Mouse (Mus musculus): Measurements from ENCODE around the gene Errfi1.

Gene Errfi1

GRCm38 (mm10) chr4:150846316-150846715 is 7.4 kb upstream of the Errfi1 start:
- in situ Hi-C loops (cut with MboI, MseI) = no loop called here

- in situ Hi-C loops (cut with MboI, MseI) = no loop called here
These were observed 3.8 kb upstream of the Errfi1 start for GRCm38 (mm10) chr4:150849964-150850363.

- in situ Hi-C loops (cut with MboI, MseI) = no loop called here
These were observed 2.8 kb upstream of the Errfi1 start for GRCm38 (mm10) chr4:150850893-150851292.

GRCm38 (mm10) chr4:150852045-150852444 is 1.7 kb upstream of the Errfi1 start:
- in situ Hi-C loops (cut with MboI, MseI) = no loop called here

- in situ Hi-C loops (cut with MboI, MseI) = no loop called here
These were observed 1.2 kb upstream of the Errfi1 start for GRCm38 (mm10) chr4:150852479-150852878.

GRCm38 (mm10) chr4:150854839-150855246 is 1.1 kb downstream of the Errfi1 start:
- in situ Hi-C loops (cut with MboI, MseI) = no loop called here

GRCm38 (mm10) chr4:150855346-150855745 is 1.6 kb downstream of the Errfi1 start:
- in situ Hi-C loops (cut with MboI, MseI) = no loop called here

GRCm38 (mm10) chr4:150860526-150860925 is 6.8 kb downstream of the Errfi1 start:
- in situ Hi-C loops (cut with MboI, MseI) = no loop called here

GRCm38 (mm10) chr4:150861161-150861560 is 7.4 kb downstream of the Errfi1 start:
- in situ Hi-C loops (cut with MboI, MseI) = no loop called here

GRCm38 (mm10) chr4:150862626-150863375 is 9.1 kb downstream of the Errfi1 start:
- in situ Hi-C loops (cut with MboI, MseI) = no loop called here

- in situ Hi-C loops (cut with MboI, MseI) = no loop called here
These were observed 11.7 kb downstream of the Errfi1 start for GRCm38 (mm10) chr4:150865371-150865770.

GRCm38 (mm10) chr4:150866069-150866468 is 12.3 kb downstream of the Errfi1 start:
- in situ Hi-C loops (cut with MboI, MseI) = no loop called here

- in situ Hi-C loops (cut with MboI, MseI) = no loop called here
These were observed 12.8 kb downstream of the Errfi1 start for GRCm38 (mm10) chr4:150866494-150866893.

GRCm38 (mm10) chr4:150868161-150868560 is 14.4 kb downstream of the Errfi1 start:
- in situ Hi-C loops (cut with MboI, MseI) = no loop called here

GRCm38 (mm10) chr4:150868859-150869258 is 15.1 kb downstream of the Errfi1 start:
- in situ Hi-C loops (cut with MboI, MseI) = no loop called here

GRCm38 (mm10) chr4:150869276-150870197 is 15.8 kb downstream of the Errfi1 start:
- in situ Hi-C loops (cut with MboI, MseI) = loop anchor here (10.0 kb wide), 1 partner anchor 545 kb away; no protein-coding TSS in a partner anchor

GRCm38 (mm10) chr4:150870963-150871391 is 17.3 kb downstream of the Errfi1 start:
- in situ Hi-C loops (cut with MboI, MseI) = loop anchor here (10.0 kb wide), 1 partner anchor 546 kb away; no protein-coding TSS in a partner anchor

GRCm38 (mm10) chr4:150871392-150872138 is 17.8 kb downstream of the Errfi1 start:
- in situ Hi-C loops (cut with MboI, MseI) = loop anchor here (10.0 kb wide), 1 partner anchor 547 kb away; no protein-coding TSS in a partner anchor

- in situ Hi-C loops (cut with MboI, MseI) = loop anchor here (10.0 kb wide), 1 partner anchor 547 kb away; no protein-coding TSS in a partner anchor
These were observed 18.5 kb downstream of the Errfi1 start for GRCm38 (mm10) chr4:150872139-150872651.

- in situ Hi-C loops (cut with MboI, MseI) = loop anchor here (10.0 kb wide), 1 partner anchor 548 kb away; no protein-coding TSS in a partner anchor
These were observed 19.0 kb downstream of the Errfi1 start for GRCm38 (mm10) chr4:150872681-150873080.

- in situ Hi-C loops (cut with MboI, MseI) = loop anchor here (10.0 kb wide), 1 partner anchor 550 kb away; no protein-coding TSS in a partner anchor
These were observed 20.7 kb downstream of the Errfi1 start for GRCm38 (mm10) chr4:150874416-150874815.
